Mouse (Mus musculus) olfactory bulb, adult 2 months (tissue): ENCODE results near the gene Adamts20.

Experiments
- CTCF ChIP-seq: fragments of 200-500 bp; IDR thresholded peaks from 2 replicates; pipeline ENCODE4 v1.5.1; 2012; ENCODE audit warnings: low read depth, mild to moderate bottlenecking, low read length, moderate library complexity; ENCODE audit not compliant: insufficient read depth
- POLR2A ChIP-seq: fragments of 200-500 bp; IDR thresholded peaks from 2 replicates; pipeline ENCODE4 v1.6.1; 2012; ENCODE audit warnings: mild to moderate bottlenecking, low read depth, low read length, moderate library complexity; ENCODE audit not compliant: insufficient read depth

DNA sequence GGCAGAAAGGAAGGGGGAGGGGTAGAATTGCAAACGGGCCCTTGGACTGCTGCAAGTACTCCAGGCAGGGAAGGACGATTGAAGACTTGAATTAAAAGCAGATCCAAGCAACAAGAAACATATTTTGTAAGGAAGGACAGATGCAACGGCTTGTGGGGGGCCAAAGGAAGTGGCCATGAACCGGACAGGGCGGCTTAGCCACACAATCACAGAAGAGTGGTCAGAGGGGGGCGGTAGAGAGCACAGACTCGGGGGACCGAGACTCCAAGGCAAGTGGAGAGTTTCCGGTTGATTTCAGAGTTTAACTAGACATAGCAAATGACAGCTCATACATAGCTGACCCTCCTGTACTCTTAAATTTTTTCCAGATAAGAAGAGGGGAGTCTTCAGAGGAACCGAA is 30.7 kb upstream of the Adamts20 start:
- TF ChIP-seq CTCF (no peak), POLR2A (no peak)
